Mouse (Mus musculus): ENCODE results near the gene Fam32a. TPM values are rescaled to one million over a fixed set of nuclear protein-coding genes. Genes with fewer than 3 reads are reported as not detected.

The Fam32a gene
- 17.5 and 26.9 TPM in 2 replicates for polyA plus RNA-seq (2012; rRNA removed; ENCODE audit: low replicate concordance)

DNA sequence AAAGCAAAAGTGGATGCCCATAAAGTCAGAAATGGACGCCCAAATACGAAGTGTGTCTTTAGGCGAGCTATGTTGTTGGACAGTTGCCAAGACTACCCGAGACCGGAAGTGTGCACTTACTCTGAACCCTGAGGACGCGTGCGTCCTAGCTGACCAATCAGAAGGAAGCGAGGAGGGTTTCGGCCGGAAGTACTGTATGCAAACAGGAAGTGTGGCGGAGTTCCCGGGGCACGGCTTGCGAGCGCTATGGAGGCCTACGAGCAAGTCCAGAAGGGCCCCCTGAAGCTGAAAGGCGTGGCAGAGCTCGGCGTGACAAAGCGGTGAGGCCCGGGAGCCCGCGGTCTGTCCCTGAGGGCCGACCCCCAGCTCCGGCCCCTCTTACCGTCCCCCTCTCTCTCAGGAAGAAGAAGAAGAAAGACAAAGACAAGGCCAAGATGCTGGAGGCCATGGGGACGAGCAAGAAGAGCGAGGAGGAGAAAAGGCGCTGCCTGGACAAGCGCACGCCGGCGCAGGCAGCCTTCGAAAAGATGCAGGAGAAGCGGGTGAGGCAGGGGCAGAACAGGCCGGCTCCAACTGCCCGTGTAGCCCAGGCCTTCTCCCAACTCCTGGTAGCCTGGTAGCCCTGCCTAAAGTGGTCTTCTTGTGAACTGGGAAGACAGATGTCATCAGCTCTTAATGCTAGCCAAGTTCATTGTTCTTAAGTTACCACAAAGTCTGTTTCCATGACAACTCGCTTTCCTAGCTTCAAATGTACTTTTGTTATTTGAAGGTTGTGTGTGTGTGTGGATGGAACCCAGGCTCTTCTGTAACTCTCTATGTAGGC is at the start of gene Fam32a:
Gene Fam32a (plus strand): TSS at position 190 of the 823 bp plus-strand sequence.

DNA sequence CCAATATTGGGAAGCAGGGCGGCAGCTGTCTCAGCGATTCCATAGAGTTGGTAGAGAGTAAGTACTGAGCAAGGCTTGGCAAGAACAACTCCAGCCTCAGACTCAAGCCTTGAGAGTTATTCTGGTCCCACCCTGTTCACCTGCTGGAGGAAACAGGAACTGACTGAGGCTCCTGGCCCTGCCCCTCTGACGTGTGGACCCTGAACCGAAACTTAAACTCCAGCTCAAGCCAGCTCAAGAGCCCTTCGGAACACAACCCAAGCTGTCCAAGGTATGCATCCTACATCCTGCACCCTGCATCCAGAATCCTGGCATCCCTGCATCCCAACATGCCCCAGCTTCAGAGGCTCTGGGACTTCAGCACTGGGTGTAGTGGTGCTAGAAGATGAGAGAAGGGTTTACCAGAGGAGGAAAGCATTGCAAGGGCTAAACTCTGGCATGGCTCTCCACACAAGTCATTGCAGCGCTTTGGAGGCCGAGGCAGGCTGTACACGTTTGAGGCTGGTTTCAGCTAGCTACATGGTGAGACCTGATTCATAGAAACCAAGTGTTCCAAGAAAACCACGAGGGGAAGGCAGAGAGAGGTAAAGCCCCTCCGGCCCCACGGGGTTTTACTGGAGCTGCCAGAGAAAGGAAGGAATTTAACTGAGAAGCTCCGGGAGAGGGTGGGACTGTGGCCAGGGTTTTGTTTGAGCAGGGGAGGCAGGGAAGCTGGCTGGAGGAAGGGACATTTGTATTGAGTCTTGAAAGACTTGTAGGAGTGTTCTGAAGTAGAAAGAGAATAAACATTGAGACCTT is 29.9 kb upstream of the Fam32a start, which contains the start of gene Hsh2d:
Gene Hsh2d (plus strand): TSS at position 222 of the 798 bp plus-strand sequence.

DNA sequence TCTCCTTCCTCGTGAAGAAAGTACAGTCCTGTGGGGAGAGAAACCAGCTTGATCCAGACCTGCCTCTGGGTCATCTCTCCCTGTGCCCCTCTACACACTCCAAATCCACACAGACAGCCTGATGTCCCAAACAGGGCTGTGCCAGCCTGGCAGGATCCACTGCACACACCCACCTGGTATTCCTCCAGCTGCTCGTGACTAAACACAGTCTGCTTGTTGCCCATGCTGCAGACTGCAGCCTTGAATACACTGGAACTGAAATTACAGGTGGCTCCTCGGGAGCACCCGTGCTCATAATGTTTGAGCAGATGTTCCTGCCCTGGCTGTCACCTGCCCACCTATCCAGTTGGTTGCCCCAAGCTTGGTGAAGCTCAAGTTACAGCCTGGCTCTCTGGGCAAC is 6.8 kb upstream of the Fam32a start, which contains the start of gene Cib3:
Gene Cib3 (minus strand): TSS at position 87 of the 400 bp plus-strand sequence.

DNA sequence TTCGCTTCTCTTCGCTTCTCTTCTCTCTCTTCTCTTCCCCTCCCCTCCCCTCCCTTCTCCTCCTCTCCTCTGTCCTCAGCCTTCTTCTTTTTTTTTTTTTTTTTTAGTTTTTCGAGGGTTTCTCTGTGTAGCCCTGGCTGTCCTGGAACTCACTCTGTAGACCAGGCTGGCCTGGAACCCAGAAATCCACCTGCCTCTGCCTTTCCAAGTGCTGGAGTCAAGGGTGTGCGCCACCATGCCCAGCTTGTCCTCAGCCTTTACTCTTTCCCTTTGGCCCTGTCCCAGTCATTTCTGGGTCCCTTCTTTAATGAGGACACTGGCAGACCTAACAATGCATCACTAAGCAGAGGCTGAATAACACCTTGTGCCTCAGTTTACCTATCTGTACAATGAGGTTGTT is 6.0 kb upstream of the Fam32a start, which contains the start of gene Gm11034:
Gene Gm11034 (minus strand): TSS at position 101 of the 400 bp plus-strand sequence.

DNA sequence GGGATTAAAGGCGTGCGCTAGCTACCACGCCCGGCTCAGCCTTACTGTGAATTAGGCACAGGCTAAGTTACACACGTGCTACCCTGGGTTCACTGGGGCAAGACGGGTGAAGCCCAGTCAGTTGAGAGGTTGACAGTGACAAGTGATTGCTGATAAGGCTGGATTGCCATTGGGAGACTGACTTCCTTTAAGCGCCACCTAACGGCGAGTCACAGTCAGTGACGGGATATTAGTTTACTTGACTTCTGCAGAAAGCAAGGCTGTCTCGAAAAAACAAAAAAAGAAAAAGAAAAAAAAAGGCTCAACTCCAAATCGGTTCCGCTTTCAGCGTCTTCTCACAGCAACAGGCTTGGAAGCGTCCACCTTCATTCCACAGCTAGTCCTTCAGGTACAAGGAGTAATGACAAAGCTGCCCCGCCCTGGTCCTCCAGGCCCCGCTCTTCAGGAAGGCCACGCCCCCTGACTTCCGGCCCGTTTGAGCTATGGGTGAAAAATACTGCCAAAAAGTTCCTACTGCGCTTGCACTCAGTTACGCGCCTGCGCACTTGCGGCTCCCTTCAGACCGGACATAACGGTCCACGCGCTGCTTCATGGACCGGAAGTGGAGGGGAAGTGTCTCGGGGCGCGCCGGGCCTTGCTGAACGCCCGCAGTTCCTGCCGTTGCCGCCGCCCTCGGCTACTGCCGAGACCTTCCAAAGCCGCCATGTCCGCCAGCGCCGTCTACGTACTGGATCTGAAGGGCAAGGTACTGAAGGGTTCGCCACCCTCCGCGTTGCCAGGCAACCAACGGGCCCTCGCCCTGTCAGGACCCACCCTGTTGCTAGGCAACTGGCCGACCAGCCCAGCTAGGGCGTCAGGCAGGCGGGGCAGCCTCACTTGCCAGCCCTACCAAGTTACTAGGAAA is 20.2 kb downstream of the Fam32a start, which contains the start of gene Ap1m1:
Gene Ap1m1 (plus strand): TSS at position 520 of the 904 bp plus-strand sequence.

Other genes starting within 250 kb of the Fam32a start
- 7.6 and 16.6 TPM in 2 replicates for gene Cyp4f18, start 210.1 kb upstream of the Fam32a start, polyA plus RNA-seq (2012; rRNA removed; ENCODE audit: low replicate concordance)
- gene Olfr372, start 178.5 kb upstream of the Fam32a start, polyA plus RNA-seq (2012; rRNA removed; ENCODE audit: low replicate concordance): not detected in 2 replicates
- not detected in 2 replicates for gene Olfr373, start 136.6 kb upstream of the Fam32a start, polyA plus RNA-seq (2012; rRNA removed; ENCODE audit: low replicate concordance)
- gene Olfr374, start 112.7 kb upstream of the Fam32a start, polyA plus RNA-seq (2012; rRNA removed; ENCODE audit: low replicate concordance): not detected in 2 replicates
- gene Tpm4, start 84.8 kb upstream of the Fam32a start, polyA plus RNA-seq (2012; rRNA removed; ENCODE audit: low replicate concordance): 13.1 and 18.1 TPM in 2 replicates
- 39.6 and 59.2 TPM in 2 replicates for gene Rab8a, start 58.5 kb upstream of the Fam32a start, polyA plus RNA-seq (2012; rRNA removed; ENCODE audit: low replicate concordance)
- gene Hsh2d, start 30.1 kb upstream of the Fam32a start, polyA plus RNA-seq (2012; rRNA removed; ENCODE audit: low replicate concordance): 3.3 and 3.4 TPM in 2 replicates
- gene Cib3, start 6.9 kb upstream of the Fam32a start, polyA plus RNA-seq (2012; rRNA removed; ENCODE audit: low replicate concordance): 0.27 TPM in 1 of 2 replicates, not detected in the other
- not detected in 2 replicates for gene Gm11034, start 6.1 kb upstream of the Fam32a start, polyA plus RNA-seq (2012; rRNA removed; ENCODE audit: low replicate concordance)
- 35.4 and 46.7 TPM in 2 replicates for gene Ap1m1, start 20.3 kb downstream of the Fam32a start, polyA plus RNA-seq (2012; rRNA removed; ENCODE audit: low replicate concordance)
- gene Gm10282, start 85.5 kb downstream of the Fam32a start, polyA plus RNA-seq (2012; rRNA removed; ENCODE audit: low replicate concordance): not detected in 2 replicates
- gene Klf2, start 99.3 kb downstream of the Fam32a start, polyA plus RNA-seq (2012; rRNA removed; ENCODE audit: low replicate concordance): 15.6 and 42.1 TPM in 2 replicates
- 17.3 and 17.9 TPM in 2 replicates for gene Eps15l1, start 201.7 kb downstream of the Fam32a start, polyA plus RNA-seq (2012; rRNA removed; ENCODE audit: low replicate concordance)
- gene Calr3, start 224.1 kb downstream of the Fam32a start, polyA plus RNA-seq (2012; rRNA removed; ENCODE audit: low replicate concordance): not detected in 2 replicates
- gene 1700030K09Rik, start 224.2 kb downstream of the Fam32a start, polyA plus RNA-seq (2012; rRNA removed; ENCODE audit: low replicate concordance): 2.3 and 3.4 TPM in 2 replicates